Mouse (Mus musculus) heart, adult 2 months (tissue): ENCODE results near the gene Srpx2.

ENCODE experiments used
- CTCF ChIP-seq: fragments of 200-600 bp; IDR thresholded peaks from 2 replicates; pipeline ENCODE4 v1.8.1; 2022; ENCODE audit warnings: antibody characterized with exemption, mild to moderate bottlenecking, moderate library complexity
- EP300 ChIP-seq: fragments of 200-500 bp; IDR thresholded peaks from 2 replicates; pipeline ENCODE4 v1.6.1; 2011; ENCODE audit warnings: low read depth, low read length, control low read depth; ENCODE audit not compliant: insufficient read depth
- POLR2A ChIP-seq: fragments of 200-500 bp; IDR thresholded peaks from 2 replicates; pipeline ENCODE4 v1.6.1; 2011; ENCODE audit warnings: mild to moderate bottlenecking, low read depth, low read length, control low read depth; ENCODE audit not compliant: insufficient read depth

- TF ChIP-seq CTCF (no peak), POLR2A (no peak), EP300 (no peak)
Observed at GRCm38 (mm10) chrX:133914219-133914618, 6.0 kb downstream of the Srpx2 start.
